Mouse (Mus musculus) inflammation-experienced regulatory T-cells, adult 6 months (primary cell): ENCODE measurements around the gene B3gnt9. TPM values are rescaled to one million over a fixed set of nuclear protein-coding genes. Genes with fewer than 3 reads are reported as not detected.
"Not testable (repeated sequence)": the region's sequence is repeated elsewhere in the genome, so short reads cannot be mapped to it uniquely, and the experiment has no call there.

Source experiments
- ATAC-seq: one replicate; pipeline ENCODE4 v1.8.0; 2017
- polyA plus RNA-seq, 3 experiments: library from polyadenylated mRNA; unstranded; fragments of 100-300 nt; shearing (Covaris generic); gene quantifications; one replicate each; pipeline ENCODE4 v1.2.1; 2017

B3gnt9 gene
- polyA plus RNA-seq, 3 experiments from 2014 or later: 0.51 to 0.97 (median 0.87) TPM

DNA sequence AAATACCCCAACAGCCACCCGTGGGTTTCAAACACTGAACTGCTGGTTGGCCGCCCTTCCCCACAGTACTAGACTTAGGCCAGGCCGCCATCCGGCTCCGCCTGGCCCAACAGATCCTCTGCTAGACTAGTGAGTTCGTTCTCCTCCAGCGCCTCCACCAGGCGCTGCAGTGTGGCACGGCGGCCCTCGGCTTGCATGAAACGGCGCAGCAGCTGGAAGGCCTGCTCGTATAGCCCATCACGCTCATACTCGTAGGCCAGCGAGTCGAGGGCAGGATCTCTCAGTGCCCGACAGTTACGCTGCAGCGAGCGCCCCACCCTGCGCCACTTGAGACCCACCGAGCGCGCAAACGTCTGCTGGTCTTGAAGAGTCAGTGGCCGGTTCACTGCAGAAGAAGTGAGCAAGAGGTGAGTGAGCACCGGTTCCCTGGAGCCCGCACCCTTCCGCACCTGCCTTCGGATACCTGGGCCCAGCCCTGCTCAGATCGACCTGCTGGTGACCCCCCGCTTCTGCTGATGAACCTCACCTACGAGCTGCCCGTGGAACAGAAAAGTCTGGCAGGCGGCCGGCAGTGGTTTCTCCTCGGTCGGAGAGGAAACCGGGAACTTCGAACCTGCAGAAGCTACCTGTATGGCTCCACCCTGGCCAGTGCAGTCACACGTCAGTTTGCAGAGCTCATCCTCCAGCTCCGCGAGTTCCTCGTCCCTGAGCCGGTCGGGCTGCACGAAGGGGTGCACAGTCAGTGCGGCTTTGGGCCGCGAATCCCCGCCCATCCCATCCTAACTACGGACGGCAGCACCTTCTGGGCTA, 4.2 kb upstream of the B3gnt9 start:
- ATAC-seq: no peak

GRCm38 (mm10) chr8:105257318-105258114, 2.6 kb upstream of the B3gnt9 start:
- no peak for ATAC-seq

GRCm38 (mm10) chr8:105254152-105254965, 594 bp downstream of the B3gnt9 start:
- ATAC-seq: peak; percentile 86

- peak; percentile 4 for ATAC-seq
Observed at GRCm38 (mm10) chr8:105253766-105254151, 1.2 kb downstream of the B3gnt9 start.

DNA sequence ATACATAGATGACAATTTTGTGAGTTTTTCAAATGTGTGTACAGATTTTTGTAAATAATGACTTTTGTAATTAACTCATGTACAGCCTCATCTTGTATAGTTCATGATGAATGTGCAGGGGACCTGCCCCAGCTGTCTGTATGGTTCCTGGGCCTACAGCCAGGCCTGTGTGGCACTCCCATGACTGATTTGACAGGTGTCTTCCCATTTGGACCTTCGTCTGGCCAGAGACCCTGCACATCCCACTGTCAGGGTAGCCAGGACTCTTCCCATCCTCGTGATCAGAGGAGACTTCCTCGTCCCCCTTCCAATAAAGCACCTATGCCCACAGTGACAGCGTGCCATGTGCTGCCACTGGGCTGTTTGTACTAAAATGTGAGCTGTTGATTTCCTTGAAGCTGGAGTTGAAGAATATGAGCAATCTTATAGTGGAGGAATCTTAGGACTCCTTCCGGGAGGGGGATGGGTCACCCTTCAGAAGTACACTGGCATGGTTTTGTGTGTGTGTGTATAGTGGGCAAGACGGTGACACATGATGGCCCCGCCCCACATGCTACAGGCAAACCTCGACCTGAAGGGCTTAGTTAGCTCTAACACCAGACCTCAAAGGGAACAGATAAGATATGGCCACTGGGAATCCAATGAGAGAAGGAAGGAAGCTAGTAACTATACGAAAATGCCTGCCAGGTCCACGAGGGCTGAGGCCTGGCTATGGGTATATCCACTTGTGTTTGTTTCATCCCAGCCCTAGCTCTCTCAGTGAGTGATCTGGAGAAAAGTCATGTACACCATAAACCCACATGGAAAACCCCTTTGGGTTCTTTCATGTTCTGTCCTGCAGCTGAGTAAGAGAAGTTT, 2.0 kb downstream of the B3gnt9 start:
- no peak for ATAC-seq

GRCm38 (mm10) chr8:105251954-105252353, 3.0 kb downstream of the B3gnt9 start:
- no peak for ATAC-seq

DNA sequence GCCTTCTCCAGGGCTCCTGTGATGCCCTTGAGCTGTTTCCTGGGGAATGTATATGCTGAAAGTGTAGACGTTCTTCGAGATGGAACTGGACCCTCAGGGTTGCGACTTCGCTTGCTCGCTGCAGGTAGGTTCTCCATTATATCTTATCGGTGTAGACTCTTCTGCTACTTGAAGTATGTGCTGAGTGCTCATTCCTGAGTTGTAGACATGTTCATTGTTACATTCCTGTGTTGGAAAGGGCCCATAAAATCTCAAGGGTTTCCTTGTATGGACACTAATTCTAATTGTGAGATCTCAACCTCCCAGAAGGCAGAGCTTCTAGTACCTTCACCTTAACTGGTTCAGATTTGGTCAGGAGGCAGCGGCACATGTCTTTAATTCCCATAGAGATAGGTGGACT, 13.9 kb downstream of the B3gnt9 start:
- ATAC-seq: no peak

GRCm38 (mm10) chr8:105237442-105238142, 17.4 kb downstream of the B3gnt9 start:
- ATAC-seq: no peak

DNA sequence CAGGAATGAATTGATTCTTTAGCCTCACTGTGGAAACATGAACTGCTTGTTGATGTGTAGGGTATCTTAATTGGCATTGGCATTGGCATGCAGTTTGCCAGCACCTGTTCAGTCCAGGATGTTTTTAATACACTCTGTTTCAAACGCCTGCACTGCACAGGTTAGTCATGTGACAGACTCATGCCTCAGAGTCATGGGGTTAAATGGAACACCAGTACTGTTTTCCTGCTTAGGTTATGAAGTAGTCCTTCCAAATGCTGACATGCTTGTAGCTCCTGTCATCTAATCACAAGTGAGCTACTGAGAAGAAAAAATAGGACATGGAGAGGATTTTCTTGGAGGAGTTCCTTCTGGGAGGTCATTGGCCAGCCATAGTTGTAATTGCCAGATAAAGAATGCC, 19.7 kb downstream of the B3gnt9 start:
- no peak for ATAC-seq

GRCm38 (mm10) chr8:105233126-105233935, 21.6 kb downstream of the B3gnt9 start:
- no peak for ATAC-seq

DNA sequence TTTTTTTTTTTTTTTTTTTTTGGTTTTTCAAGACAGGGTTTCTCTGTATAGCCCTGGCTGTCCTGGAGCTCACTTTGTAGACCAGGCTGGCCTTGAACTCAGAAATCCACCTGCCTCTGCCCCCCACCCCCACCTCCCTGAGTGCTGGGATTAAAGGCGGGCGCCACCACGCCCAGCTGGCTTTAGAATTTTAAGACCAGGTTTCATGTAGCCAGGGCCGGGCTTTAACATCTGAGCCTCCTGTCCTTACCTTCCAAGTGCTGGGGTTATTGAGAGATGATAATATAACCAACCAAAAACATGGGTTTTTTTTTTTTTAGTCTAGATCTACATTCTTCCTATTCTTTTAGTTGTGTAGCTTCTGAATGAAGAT, 22.6 kb downstream of the B3gnt9 start:
- ATAC-seq: not testable (repeated sequence)

GRCm38 (mm10) chr8:105231503-105232320, 23.2 kb downstream of the B3gnt9 start:
- ATAC-seq: no peak

GRCm38 (mm10) chr8:105225917-105226316, 29.0 kb downstream of the B3gnt9 start:
- ATAC-seq: no peak

DNA sequence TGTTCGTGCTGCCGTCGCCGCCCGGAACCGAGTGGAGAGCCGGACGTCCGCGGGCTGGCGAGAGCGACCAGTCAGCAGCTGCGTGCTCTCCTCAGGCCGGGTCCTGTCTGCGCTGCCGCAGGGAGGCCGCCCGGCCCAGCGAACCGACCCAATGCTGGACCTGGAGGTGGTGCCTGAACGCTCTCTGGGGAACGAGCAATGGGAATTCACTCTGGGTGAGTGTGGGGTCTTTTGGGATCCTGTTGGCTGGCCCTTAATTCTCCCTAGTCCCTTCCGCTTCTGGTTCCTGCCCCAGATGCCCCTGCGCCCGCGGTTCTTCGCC, 29.7 kb downstream of the B3gnt9 start:
- peak; percentile 46 for ATAC-seq

DNA sequence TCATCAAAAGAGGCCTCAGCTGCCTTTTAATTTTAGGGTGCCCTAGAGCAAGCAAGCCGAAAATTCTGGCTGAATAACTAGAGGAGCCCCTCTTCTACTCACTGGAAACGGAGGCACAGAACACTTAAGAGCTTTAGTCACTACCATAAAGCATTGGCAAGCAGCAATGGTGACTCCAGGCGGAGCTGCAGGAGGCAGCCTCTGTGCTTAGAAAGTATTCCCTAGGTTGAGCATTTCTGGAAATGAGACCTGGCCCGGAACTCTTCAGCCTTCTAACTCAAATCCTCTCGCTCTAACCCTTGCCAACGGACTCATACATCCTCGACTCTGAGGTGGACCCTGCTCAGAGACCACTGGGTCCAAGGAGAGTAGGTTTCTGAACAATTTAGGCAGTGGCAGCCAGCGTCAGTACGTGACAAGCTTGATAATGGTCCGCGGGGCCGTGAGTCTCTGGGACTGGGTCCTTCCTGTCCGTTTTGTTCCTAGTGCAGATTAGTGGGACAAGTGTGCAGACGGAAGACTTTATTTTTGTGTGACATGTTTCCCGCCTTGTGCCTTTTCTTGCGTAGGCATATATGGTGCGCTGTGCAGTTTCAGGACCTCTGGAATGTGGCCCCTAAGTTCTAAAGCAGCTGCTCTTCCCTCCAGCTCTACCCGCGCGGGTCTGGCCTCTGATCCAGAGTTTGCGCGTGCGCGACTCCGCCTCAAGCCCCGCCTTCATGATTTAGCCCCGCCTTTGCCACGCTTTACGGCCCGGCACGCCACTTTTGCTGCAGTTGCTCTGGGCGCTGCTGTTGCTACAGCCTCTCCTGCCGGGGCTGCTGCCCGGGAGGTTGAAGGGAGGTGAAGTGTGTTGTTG, 30.3 kb downstream of the B3gnt9 start, which contains the start of gene D230025D16Rik:
Gene D230025D16Rik, plus strand, starts transcription at position 733 of the 859 bp plus-strand sequence.
- ATAC-seq: peak; percentile 91

DNA sequence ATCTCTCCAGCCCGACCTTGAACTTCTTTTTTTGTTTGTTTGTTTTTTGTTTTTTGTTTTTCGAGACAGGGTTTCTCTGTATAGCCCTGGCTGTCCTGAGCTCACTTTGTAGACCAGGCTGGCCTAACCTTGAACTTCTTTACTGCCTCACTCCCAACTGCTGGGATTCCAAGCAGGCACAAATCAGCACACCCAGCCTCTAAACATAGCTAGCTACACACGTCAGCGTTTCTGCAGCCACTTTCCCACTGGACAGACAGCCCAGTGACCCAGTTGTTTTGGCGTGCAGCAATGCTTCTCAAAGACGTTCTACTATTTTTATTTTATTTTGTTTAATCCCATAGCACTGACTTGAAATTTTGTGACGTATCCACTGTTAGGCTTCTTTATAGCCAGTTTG, 31.1 kb downstream of the B3gnt9 start:
- ATAC-seq: no peak

GRCm38 (mm10) chr8:105217926-105218522, 36.9 kb downstream of the B3gnt9 start:
- peak; percentile 71 for ATAC-seq

DNA sequence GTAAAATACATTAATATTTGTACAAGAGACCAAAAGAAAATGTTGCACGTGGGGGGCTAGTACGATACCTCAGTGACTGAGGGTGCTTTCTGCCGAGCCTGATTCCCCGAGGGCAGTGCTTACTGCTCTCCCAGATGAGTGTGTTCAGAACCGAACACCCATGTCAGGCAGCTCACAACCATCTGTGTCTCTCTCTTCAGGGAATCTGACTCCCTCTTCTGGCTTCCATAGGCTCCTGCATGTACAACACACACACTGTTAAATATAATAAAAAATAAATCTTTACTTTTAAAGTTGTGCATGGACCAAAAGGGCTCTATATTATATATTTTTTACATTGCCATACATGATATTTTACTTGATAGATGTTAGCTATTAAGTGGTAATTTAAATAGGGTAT, 40.8 kb downstream of the B3gnt9 start:
- ATAC-seq: no peak
